Mouse (Mus musculus) G1E-ER4 (cell line): ENCODE results near the gene ccdc198. TPM values are rescaled to one million over a fixed set of nuclear protein-coding genes. Genes with fewer than 3 reads are reported as not detected.

Source experiments
- GATA1 ChIP-seq: IDR thresholded peaks from one replicate; pipeline ENCODE4 v1.8.0; 2012; ENCODE audit warnings: low read length, inconsistent platforms
- polyA plus RNA-seq: library from polyadenylated mRNA; stranded (reverse); fragments of >175 nt; gene quantifications from 2 replicates; pipeline ENCODE4 v1.2.3, GENCODE M21; 2012

Gene ccdc198
- not detected in 2 replicates for polyA plus RNA-seq

- TF ChIP-seq GATA1 = no peak
Observed at GRCm38 (mm10) chr14:49245126-49245714, at the start of gene ccdc198. Gene ccdc198, minus strand, starts transcription at chr14:49245474.

- TF ChIP-seq GATA1 = no peak
Observed at GRCm38 (mm10) chr14:49293802-49294449, 48.7 kb upstream of the ccdc198 start.

- TF ChIP-seq GATA1 = no peak
Observed at GRCm38 (mm10) chr14:49290029-49290745, 44.9 kb upstream of the ccdc198 start.

GRCm38 (mm10) chr14:49283784-49284655, 38.7 kb upstream of the ccdc198 start:
- no peak for TF ChIP-seq GATA1

- no peak for TF ChIP-seq GATA1
Observed at GRCm38 (mm10) chr14:49278880-49279279, 33.6 kb upstream of the ccdc198 start.

- no peak for TF ChIP-seq GATA1
Observed at GRCm38 (mm10) chr14:49277642-49278041, 32.4 kb upstream of the ccdc198 start.

GRCm38 (mm10) chr14:49275376-49275775, 30.1 kb upstream of the ccdc198 start:
- no peak for TF ChIP-seq GATA1

- TF ChIP-seq GATA1 = no peak
Observed at GRCm38 (mm10) chr14:49265286-49266002, 20.2 kb upstream of the ccdc198 start.

GRCm38 (mm10) chr14:49241522-49241921, 3.8 kb downstream of the ccdc198 start:
- no peak for TF ChIP-seq GATA1

- no peak for TF ChIP-seq GATA1
Observed at GRCm38 (mm10) chr14:49238206-49238605, 7.1 kb downstream of the ccdc198 start.

- no peak for TF ChIP-seq GATA1
Observed at GRCm38 (mm10) chr14:49234788-49235515, 10.3 kb downstream of the ccdc198 start.

- TF ChIP-seq GATA1 = no peak
Observed at GRCm38 (mm10) chr14:49231845-49232244, 13.4 kb downstream of the ccdc198 start.

- TF ChIP-seq GATA1 = no peak
Observed at GRCm38 (mm10) chr14:49226986-49227385, 18.3 kb downstream of the ccdc198 start.

- no peak for TF ChIP-seq GATA1
Observed at GRCm38 (mm10) chr14:49226471-49226870, 18.8 kb downstream of the ccdc198 start.
